Mouse (Mus musculus) layer of hippocampus, postnatal 25 days (tissue): Measurements from ENCODE around the gene Fbn1. TPM values are rescaled to one million over a fixed set of nuclear protein-coding genes. Genes with fewer than 3 reads are reported as not detected.
"Not testable (repeated sequence)": the region's sequence is repeated elsewhere in the genome, so short reads cannot be mapped to it uniquely, and the experiment has no call there.

Source experiments
- DNase-seq, 2 experiments: peaks; one replicate each; pipeline ENCODE4 v3.0.0; 2022; ENCODE audit warnings: mixed read lengths in 2 of 2, low spot score in 1 of 2; ENCODE audit errors: extremely low spot score in 1 of 2
- total RNA-seq, 2 experiments: library from RNA; stranded (reverse); gene quantifications; 2 replicates each; pipeline ENCODE4 v1.2.3; 2021

The Fbn1 gene
- total RNA-seq, 2 experiments from 2014 or later = 7.9 to 10.5 TPM

DNA sequence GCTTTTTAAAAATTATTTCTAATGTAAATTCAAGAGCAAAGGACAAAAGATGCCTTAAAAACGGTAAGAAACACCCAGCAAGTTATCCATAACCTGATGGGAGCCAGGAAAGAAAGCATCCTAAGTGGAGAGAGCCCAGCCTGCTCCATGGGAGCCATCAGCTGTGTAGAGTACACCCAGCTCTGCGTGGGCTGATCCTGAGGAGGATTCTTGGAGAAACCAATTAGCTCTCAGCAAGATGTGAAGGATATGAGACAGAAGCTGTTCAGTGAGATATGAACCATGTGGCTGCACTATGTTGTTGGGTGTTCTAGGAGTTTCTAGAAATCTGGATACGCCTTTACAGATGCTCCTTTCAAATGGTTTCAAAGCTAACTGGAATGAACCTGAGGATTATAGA lies 202.1 kb downstream of the Fbn1 start:
- no peak for DNase-seq

DNA sequence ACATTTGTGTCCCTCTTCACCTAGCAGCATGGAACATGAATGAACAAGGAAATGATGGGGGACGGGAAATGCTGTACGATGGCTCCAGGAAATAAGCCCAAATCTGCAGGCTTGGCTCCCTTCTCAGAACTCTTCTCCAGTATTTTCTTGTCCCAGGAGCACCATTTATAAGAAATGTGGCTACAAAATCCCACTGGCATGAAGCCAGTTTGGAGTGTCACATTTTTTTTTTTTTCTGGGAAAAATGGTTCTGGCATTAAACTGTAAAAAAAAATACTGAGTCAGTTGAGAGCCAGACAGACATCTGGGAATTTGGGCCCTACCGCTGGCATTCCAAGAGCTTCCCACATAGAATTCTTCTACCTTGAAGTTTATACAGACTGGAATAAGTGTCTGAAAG lies 203.0 kb downstream of the Fbn1 start:
- no peak for DNase-seq

DNA sequence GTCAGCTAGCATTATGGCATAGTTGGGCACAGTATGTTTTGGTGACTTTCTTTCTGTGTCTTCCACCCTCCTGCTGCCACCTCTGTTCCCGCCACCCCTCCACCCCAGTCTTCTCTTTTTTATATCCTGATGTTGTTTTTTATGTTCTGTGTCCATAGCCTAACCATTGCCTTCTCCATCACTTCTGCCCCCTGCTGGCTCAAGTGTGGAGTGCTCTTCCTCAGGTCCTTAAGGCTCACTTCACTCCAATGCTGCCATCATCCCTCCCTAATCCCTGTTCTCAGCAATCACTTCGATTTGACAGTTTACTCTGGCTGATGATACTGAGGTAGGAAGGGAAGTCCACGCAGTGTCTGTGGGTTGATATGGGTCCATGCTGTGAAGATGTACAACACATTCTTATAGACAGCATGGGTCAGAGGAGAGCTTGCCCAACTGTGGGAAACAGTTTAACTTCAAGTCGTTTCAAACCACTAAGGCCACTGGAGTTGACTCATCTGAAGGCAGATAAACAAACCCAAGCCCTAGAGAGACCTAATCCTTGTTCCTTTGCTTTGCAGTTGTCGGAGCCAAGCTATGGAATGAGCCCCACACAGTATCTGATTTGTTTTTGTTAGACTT lies 203.9 kb downstream of the Fbn1 start:
- DNase-seq = peak in 1 of 2 experiments; percentile 35

DNA sequence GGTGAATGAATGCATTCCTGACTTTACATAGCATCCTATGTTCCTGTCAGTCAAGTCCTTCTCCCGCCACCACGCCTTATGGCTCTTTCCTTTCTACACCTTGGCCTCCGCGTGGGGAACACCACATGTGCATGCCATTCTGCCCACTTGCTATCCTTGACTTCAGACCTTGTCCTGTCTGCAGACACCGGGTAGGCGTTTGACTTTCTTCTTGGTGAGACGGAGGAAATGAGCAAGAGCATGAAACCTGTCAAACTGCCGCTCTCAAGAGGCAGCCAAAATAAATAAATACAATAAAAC lies 205.2 kb downstream of the Fbn1 start:
- no peak for DNase-seq

DNA sequence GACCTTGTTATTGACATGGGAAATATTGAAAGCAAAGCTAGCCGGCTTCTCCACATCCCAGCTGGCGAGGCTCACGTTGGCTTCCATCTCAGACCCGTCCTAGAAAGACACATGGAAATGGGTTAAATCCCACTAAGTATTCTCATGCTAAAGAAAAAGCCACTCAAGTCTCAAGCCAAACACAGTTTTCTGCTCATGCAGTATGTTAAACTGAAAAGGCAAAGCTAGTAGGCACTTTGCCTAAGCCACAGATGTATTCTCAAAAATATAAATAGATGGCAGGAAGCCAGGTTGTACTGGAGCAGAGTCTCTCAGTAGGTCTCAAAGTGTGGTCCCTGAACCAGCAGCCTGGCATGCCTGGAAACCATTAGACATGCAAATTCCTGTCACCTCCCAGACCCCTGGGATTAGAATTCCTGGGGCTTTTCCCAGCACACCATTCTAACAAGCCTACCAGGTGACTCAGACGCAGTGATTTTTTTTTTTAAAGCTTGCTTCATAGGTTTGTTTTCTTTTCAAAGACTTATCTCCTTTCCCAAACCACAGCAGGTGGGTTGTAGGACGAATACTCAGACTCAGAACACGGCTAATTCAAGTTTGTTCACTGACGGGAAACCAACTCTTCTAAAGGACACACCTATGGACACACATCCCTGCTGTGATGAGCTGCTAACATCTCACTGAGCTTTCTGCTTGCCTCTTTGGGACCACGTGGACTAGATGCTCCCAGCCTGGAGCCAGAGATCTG lies 205.7 kb downstream of the Fbn1 start:
- DNase-seq = no peak

DNA sequence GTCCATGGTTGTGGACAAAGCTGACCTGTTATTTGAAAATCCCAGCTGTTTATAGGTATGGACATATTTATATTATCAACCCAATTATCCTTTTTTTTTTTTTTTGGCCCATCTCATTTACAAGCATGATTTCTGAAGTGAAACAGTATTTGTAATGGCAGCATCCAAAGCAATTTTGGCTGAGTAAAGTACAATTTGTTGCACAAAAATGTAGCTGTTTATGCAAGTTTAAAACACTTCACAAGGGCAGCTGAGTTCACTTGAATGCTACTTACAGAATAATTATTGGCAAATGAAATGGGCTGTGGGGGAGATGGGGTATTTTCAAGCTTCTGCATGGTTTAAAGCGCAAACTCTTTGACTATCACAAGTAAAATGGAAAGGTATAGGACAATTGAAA lies 209.0 kb downstream of the Fbn1 start:
- DNase-seq = no peak

DNA sequence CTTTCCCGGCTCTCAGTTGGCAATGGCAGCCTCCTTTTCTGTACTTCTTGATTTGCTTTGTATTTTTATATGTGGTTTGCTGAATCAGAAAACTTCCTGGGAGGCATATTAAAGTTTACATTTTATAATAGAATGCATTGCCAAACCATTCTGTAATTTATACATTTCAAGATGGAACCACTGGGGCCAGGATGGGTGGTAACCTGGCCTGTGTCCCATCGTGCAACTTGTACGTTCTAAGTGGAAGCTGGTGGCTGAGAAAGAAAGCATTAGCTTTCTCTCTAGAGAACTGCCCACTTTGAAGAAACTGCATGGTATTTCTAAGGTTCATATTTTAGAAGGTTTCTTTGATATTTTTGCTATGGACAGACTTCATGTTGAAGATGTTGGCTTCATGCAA lies 212.3 kb downstream of the Fbn1 start:
- DNase-seq = no peak

DNA sequence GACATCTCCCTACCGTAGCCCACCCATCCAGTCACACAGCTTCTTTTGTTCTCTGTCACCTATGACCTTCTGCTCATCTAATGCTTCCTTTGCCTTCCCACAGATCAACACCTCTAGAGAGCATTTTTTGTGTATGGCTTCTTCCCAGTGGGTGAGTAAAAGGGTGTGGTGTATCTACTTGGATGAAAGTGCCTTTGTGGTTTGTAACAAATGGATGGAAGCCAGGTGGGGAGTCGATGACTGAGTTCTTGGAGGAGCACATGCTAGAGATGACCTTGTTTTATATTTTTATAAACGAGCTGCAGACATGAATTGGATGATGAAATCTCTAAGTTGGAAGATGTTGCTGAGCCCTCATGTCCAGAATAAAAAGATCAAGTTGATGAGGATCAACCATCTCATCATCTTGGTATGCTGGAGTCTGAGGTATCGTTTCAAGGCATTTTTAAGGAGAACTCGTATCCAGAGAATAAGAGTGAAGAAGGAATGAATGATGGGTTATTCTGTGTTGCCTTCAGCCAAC lies 213.8 kb downstream of the Fbn1 start:
- no peak for DNase-seq

DNA sequence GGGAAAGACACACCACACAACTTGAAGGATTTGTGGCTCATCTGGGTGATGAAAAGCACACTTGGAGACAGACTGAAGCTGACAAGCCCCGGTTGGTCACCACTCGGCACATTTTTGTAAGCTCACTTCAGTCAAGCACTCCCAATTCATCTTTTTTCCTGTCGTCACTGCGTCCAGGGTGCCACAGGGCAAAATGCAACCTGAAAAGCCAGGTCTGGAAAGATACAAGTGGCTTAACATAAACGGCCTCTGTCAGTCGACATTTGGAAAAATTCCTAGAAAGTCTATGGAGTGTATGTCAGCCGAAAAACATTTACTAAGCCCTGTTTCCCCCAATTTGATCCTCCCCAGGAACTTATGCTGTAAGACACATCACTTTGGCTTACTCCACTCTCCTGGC lies 215.2 kb downstream of the Fbn1 start:
- no peak for DNase-seq

DNA sequence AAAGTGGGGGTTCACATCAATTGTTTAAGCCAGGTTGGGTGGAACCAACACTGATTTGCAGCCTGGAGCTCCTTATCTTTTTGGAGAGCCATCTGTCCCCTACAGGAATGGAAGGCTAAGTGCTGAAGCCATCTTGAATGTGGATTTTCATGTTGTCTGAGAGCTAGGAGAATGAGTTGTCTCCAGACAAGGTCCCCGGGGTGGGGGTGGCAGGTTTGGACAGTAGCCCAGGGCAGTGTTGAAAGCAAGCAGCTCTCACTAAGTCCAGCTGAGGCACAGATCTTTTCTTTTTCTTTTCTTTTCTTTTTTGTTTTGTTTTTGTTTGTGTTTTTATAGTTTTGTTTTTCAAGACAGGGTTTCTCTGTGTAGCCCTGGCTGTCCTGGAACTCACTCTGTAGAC lies 216.7 kb downstream of the Fbn1 start:
- no peak for DNase-seq

DNA sequence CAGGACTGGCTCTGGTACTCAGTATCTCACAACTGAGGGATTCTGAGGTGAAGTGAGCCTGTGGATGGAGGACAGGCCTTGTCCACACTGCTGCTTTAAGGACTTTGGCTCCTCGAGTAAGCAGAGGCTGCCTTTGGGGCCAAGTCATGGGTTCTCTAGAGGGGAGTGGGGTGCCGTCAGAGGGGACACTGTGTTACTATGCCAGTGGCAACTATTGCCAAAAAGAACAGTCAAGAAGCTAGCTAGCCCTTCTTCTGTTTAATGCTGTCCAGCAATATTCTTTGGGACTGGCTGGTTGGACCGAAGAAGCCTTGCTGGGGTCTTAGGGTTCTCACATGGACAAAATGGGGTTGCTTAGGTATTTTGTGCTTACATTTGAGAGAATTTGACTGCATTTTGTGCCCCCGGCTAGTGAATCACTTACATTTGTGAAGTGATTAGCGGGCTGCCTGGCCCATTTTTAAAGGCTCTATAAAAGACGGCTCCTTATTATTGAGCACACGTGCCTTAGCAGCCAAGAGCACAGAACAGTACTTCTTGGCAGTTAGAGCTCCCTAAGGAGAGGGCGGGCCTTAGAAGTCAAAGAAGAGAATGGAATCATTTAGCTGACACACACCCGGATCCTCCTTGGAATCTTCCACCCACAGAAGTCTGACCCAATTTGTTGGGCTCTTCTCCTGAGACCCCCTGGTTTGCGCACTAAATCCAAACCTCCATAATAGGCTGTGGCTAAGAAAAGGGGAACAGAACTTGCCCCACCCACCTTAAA lies 217.4 kb downstream of the Fbn1 start:
- DNase-seq = no peak

DNA sequence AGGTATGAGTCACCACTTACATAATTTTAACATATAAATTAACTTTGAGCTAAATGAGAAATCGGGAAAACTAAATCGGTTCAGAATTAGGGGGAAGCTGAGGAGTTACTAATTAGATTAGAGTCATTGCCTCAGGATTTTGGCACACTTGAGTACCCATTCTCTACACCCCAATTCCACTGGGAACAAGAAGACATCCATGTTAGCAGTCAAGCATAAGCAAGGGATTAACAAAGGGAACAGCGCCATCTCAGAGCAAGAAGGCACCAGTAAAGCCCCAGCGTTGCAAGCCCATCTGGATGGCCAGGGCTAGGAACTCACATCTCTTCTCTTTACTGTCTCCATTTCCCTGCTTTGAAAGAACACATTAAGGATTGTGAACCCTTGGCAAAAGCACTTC lies 222.0 kb downstream of the Fbn1 start:
- no peak for DNase-seq

DNA sequence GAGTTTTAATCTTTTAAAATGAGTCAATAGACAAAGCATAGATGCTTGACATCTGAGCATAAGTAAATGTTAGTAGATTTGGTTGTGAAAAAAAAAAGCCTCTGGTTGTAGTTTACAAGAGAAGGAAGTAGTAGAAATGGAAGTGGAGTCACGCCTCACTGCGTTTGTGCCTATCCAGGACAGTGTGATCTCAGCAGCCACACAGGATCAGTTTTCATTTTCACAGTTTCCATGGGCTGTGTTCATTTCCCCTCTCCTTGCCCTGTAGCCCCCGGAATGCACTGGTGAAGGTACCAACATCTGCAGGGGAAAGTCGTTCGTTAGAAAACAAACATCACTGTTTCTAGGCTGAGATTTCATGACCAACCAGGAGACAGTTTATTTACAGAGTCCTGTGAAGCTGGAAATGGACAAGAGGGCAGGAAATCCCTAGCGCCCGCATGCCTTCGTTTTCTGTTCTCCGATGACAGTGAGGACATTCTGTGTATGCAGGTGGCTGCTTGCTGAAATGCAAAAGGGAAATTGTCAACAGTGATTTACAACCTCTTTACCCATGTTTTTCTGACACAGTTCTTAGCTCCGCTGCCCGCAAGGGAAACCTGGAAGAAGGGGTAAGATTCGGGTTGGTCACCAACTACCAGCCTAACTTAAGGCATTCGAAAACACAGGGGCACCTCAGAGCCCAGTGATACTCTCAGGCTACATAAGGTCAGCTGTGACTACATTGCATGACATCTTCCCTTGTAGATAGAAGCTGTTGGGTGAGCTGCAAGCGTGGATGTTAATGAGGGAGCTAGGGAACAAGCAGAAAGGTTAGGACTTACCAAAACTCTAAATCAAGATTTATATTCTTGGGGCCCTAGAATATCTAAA lies 225.2 kb downstream of the Fbn1 start:
- no peak for DNase-seq

DNA sequence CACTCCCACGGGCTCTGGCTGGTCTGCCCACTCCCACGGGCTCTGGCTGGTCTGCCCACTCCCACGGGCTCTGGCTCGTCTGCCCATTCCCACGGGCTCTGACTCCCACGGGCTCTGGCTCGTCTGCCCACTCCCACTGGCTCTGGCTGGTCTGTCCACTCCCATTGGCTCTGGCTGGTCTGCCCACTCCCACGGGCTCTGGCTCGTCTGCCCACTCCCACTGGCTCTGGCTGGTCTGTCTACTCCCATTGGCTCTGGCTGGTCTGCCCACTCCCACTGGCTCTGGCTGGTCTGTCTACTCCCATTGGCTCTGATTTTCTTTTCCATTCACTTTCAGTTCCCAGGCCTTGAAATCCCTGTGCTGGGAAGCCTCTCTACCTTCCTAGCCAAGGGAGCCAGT lies 227.8 kb downstream of the Fbn1 start:
- not testable (repeated sequence) for DNase-seq

DNA sequence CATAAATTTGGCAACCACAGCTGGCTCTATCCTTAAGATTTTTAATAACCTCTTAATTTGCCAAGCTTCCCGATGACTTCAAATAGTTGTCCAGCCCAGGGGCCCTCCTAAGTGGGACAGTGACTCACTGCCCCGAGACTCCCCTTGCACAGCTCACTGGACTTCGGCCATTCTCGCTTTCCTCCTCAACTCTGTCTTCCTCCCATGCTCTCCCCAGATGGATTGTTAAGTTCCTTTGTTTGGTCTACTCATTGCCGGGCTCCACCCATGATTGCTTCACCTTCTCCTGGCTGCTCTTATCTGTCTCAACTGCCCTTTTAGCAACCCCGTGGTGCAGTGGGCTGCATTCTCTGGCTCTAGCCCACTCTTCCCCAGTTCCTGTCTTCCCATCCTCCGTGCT lies 229.3 kb downstream of the Fbn1 start:
- DNase-seq = no peak

DNA sequence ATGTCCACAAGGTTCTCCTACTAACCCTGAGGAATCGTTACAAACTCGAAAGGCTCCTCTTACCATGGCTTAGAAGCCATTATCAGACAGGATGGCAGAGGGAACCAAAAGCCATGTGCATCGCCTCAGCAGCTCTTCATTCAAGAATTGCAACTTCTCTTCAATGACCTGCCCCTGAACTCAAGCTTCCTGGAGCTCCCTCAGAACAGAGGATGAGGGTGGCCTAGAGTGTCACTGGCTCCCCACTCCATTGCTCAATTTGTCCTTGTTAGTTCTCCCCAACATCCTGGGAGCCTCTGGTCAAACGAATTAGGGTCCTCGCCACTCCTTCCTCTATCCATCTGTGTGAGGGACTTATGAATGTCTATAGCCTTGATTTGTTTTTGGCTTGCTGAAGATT lies 231.1 kb downstream of the Fbn1 start:
- DNase-seq = no peak

DNA sequence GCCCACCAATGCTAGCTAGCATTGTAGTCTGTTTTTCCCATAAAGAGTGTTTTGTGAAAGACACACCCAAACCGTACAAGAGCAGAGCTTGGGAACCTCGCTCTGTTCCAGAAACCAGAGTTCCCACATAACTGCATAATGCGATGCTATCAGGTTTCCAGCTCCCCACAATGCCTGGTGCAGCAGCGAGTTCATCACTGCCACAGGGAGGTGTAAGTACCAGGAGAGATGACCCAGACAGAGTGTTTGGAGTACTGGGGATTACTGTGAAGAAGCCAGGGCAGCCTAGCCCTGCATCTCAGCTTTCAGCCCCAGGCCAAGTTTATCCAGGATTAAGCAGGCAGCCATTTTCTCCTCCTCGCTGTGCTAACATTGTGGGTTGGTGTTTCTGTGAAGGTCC lies 232.2 kb downstream of the Fbn1 start:
- no peak for DNase-seq

DNA sequence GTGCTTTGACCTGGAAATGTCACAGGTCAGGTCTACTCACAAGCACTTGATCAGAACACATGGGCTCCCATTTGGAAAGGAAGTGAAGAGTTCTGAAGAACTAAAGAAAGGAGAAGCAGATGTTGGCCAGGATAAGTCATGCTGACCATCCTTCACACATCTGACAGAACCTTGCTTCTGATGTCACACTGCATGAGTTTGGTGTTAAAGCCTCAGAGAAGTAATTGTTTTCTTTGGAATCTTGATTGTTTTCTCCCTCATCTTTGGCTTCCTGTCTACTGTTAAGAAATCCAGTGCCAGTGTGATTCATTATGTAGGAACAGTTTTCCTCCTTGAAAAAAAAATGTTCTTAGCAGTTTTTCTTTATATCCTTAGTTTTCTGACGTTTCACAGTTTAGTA lies 238.9 kb downstream of the Fbn1 start:
- DNase-seq = no peak

DNA sequence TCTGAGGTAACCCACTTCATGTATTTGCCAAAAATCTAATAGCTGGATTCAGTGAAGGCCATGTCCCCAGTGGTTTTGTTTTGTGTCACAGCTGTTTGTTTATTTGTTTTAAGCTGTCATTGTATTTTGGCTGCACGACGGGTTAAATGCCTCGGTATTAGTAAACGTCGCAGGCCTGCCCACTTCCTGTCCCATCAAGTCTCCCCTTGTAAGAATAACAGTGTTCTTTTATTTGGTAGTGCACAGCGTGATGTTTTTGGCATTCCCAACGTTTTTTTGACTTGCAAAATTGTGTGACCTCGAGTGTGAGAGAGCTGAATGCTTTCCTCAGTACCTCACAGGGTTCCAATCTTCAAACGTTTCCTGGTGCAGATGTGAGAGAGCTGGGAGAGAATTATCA lies 244.0 kb downstream of the Fbn1 start:
- no peak for DNase-seq

DNA sequence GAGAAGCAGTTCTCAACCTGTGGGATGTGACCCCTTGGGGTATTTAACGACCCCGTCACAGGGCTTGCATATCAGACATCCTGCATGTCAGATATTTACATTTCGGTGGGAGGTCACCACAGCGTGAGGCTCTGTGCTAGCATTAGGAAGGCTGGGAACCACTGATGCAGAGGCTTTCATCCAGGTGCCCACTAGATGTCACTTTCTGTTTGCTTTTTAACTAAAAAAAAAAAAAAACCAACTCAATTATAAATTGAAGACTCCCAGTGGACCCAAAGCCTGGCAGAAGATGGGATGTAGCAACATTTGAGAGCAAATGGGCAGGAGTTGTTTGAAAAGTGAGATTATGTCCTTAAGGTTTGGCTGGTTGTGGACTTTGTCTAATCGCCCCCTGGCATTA lies 244.7 kb downstream of the Fbn1 start:
- peak; percentile 8 to 17 for DNase-seq

DNA sequence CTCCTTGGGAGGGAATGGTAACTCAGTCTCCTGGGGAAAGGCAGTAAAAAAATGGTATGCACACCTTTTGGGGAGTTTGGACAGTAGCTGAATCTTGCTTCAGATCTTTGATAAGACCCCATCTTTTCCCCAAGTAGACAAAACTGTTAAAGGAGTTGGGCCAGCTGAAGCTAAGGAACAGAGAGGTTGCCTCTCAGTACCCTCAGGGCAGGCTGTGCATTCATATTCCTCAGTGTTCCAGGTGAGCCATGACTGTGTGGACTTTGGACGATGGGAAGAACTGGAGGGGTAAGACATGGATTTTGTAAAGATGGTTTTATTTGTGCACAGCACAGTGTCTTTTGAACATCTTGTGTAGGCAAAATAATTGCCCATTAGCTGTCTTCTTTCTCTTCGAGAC lies 247.5 kb downstream of the Fbn1 start:
- no peak for DNase-seq
